Mouse (Mus musculus) forebrain, postnatal 0 days (tissue): Measurements from ENCODE around the gene Ovca2. TPM values are rescaled to one million over a fixed set of nuclear protein-coding genes. Genes with fewer than 3 reads are reported as not detected.
A peak's percentile ranks its signal among the peaks of the same experiment; 100 is the strongest.

Experiments
- ATAC-seq: fragments of 200-750 bp; cut with Nextera tagmentation; 2 replicates; pipeline ENCODE4 v1.8.0; 2017; ENCODE audit warnings: mild to moderate bottlenecking, moderate library complexity
- DNase-seq: peaks from one replicate; pipeline ENCODE4 v3.0.0-alpha.2; 2015
- H3K27ac ChIP-seq: fragments of 300-500 bp; sonication (generic); 2 replicates; pipeline ENCODE4 v1.5.1; 2014; ENCODE audit warnings: low read depth, mild to moderate bottlenecking, antibody characterized with exemption, low read length, moderate library complexity, mixed read lengths
- H3K27me3 ChIP-seq: fragments of 300-500 bp; sonication (generic); 2 replicates; pipeline ENCODE4 v1.6.1; 2014; ENCODE audit warnings: mild to moderate bottlenecking, low read length, mixed read lengths; ENCODE audit not compliant: insufficient read depth
- H3K36me3 ChIP-seq: fragments of 300-500 bp; sonication (generic); 2 replicates; pipeline ENCODE4 v1.6.1; 2014; ENCODE audit warnings: mild to moderate bottlenecking, moderate library complexity; ENCODE audit not compliant: insufficient read depth
- H3K4me1 ChIP-seq: fragments of 300-500 bp; sonication (generic); 2 replicates; pipeline ENCODE4 v1.6.1; 2014; ENCODE audit warnings: antibody characterized with exemption; ENCODE audit not compliant: insufficient read depth
- H3K4me2 ChIP-seq: fragments of 300-500 bp; sonication (generic); 2 replicates; pipeline ENCODE4 v1.6.1; 2014; ENCODE audit warnings: low read depth, mild to moderate bottlenecking, moderate library complexity
- H3K4me3 ChIP-seq: fragments of 300-500 bp; sonication (generic); 2 replicates; pipeline ENCODE4 v1.5.1; 2014; ENCODE audit warnings: low read depth, low read length, mixed read lengths
- H3K9ac ChIP-seq: fragments of 300-500 bp; sonication (generic); 2 replicates; pipeline ENCODE4 v1.6.1; 2014; ENCODE audit warnings: mild to moderate bottlenecking
- H3K9me3 ChIP-seq: fragments of 300-500 bp; sonication (generic); 2 replicates; pipeline ENCODE4 v1.6.1; 2016; ENCODE audit warnings: low read length
- CTCF ChIP-seq: sonication (generic); IDR thresholded peaks from 2 replicates; pipeline ENCODE4 v1.5.1; 2016; ENCODE audit warnings: antibody characterized with exemption, control low read depth, low read depth
- WGBS: fragments of 180-500 bp; shearing (Covaris S2); extraction: QIAGEN DNeasy Blood & Tissue Kit; methylation state at CpG from one replicate; pipeline ENCODE4 v1.1.7; 2014; 5-methylcytosine and 5-hydroxymethylcytosine counted together
- polyA plus RNA-seq: library from polyadenylated mRNA; unstranded; fragments of >200 nt; fragmentation: Nextera tagmentation; extraction: Ambion mirVana; gene quantifications from 2 replicates; pipeline ENCODE4 v1.2.1, GENCODE M21; 2015
- total RNA-seq: library from RNA; depleted of rRNA; stranded (reverse); fragments of >200 nt; gene quantifications from 2 replicates; pipeline ENCODE4 v1.2.3, GENCODE M21; 2014

The Ovca2 gene
- total and polyA plus RNA-seq, 2 experiments from 2014 or later, result 11.5 to 19.6 TPM

GRCm38 (mm10) chr11:75214081-75214950 is 35.7 kb upstream of the Ovca2 start:
- no peaks in the 10 kb centered on the region for H3K27me3 ChIP-seq
- TF ChIP-seq CTCF, result no peak
- ATAC-seq, result no peak

GRCm38 (mm10) chr11:75213372-75214080 is 34.9 kb upstream of the Ovca2 start:
- H3K27ac ChIP-seq, result no peak overlapping the region
- H3K9me3 ChIP-seq, result no peaks in the 10 kb centered on the region
- H3K4me3 ChIP-seq, result peak overlapping the region; percentile 25
- no peak for TF ChIP-seq CTCF
- H3K4me2 ChIP-seq, result peak overlapping the region; percentile 48
- DNase-seq (peak; percentile 38), ATAC-seq (peak; percentile 60; the same call in 1 of the 2 replicates)
- peaks cover 18% of the 10 kb centered on the region for H3K4me1 ChIP-seq
- no peaks in the 10 kb centered on the region for H3K27me3 ChIP-seq
- no peaks in the 10 kb centered on the region for H3K36me3 ChIP-seq
- H3K9ac ChIP-seq, result peak overlapping the region; percentile 37; the same call in 1 of the 2 replicates
- WGBS, result 3% methylated on average over 32 of the region's 35 CpGs

More at GRCm38 (mm10) chr11:75214081-75214950, 35.7 kb upstream of the Ovca2 start:
- Histone ChIP-seq H3K4me3 (peak overlapping the region; percentile 25), H3K9me3 (no peaks in the 10 kb centered on the region), H3K27ac (no peak overlapping the region), H3K9ac (peak overlapping the region; percentile 37; the same call in 1 of the 2 replicates), H3K36me3 (no peaks in the 10 kb centered on the region), H3K4me1 (peaks cover 18% of the 10 kb centered on the region), H3K4me2 (peak overlapping the region; percentile 48)
- no peak for DNase-seq
- WGBS, result 26% methylated on average over 12 of the region's 13 CpGs

- TF ChIP-seq CTCF, result no peak
- Histone ChIP-seq H3K4me3 (no peak overlapping the region), H3K9ac (no peak overlapping the region), H3K36me3 (no peaks in the 10 kb centered on the region), H3K27ac (no peak overlapping the region), H3K9me3 (no peaks in the 10 kb centered on the region), H3K4me1 (peaks cover 18% of the 10 kb centered on the region), H3K27me3 (no peaks in the 10 kb centered on the region), H3K4me2 (no peak overlapping the region)
- DNase-seq, result no peak
- ATAC-seq, result no peak
- WGBS, result 42% methylated on average over 3 of the region's 3 CpGs
These were observed 34.2 kb upstream of the Ovca2 start for GRCm38 (mm10) chr11:75212876-75213275.

- peak; percentile 62 for ATAC-seq
- no peaks in the 10 kb centered on the region for H3K27me3 ChIP-seq
- peak; percentile 56 for DNase-seq
- H3K9me3 ChIP-seq, result no peaks in the 10 kb centered on the region
- H3K4me2 ChIP-seq, result no peak overlapping the region
- no peak overlapping the region for H3K9ac ChIP-seq
- peak overlapping the region; percentile 45; the same call in 1 of the 2 replicates for H3K27ac ChIP-seq
- no peak overlapping the region for H3K4me3 ChIP-seq
- H3K4me1 ChIP-seq, result peaks cover 18% of the 10 kb centered on the region
- TF ChIP-seq CTCF, result no peak
- 41% methylated on average over 8 of the region's 8 CpGs for WGBS
- H3K36me3 ChIP-seq, result no peaks in the 10 kb centered on the region
These were observed 33.5 kb upstream of the Ovca2 start for GRCm38 (mm10) chr11:75212031-75212667.

- Histone ChIP-seq H3K4me3 (no peak overlapping the region), H3K27ac (no peak overlapping the region), H3K9me3 (no peaks in the 10 kb centered on the region), H3K4me2 (no peak overlapping the region), H3K36me3 (no peaks in the 10 kb centered on the region), H3K9ac (no peak overlapping the region), H3K27me3 (no peaks in the 10 kb centered on the region), H3K4me1 (peaks cover 18% of the 10 kb centered on the region)
- no peak for ATAC-seq
- no peak for TF ChIP-seq CTCF
- no peak for DNase-seq
- WGBS, result 47% methylated on average over 6 of the region's 6 CpGs
These were observed 32.1 kb upstream of the Ovca2 start for GRCm38 (mm10) chr11:75210755-75211154.

GRCm38 (mm10) chr11:75210093-75210492 is 31.5 kb upstream of the Ovca2 start:
- H3K4me2 ChIP-seq, result no peak overlapping the region
- H3K9ac ChIP-seq, result no peak overlapping the region
- no peak overlapping the region for H3K27ac ChIP-seq
- TF ChIP-seq CTCF, result no peak
- H3K36me3 ChIP-seq, result no peaks in the 10 kb centered on the region
- H3K27me3 ChIP-seq, result no peaks in the 10 kb centered on the region
- ATAC-seq (no peak), DNase-seq (no peak)
- no peak overlapping the region for H3K4me3 ChIP-seq
- WGBS, result 68% methylated on average over 4 of the region's 4 CpGs
- H3K9me3 ChIP-seq, result no peaks in the 10 kb centered on the region
- peaks cover 18% of the 10 kb centered on the region for H3K4me1 ChIP-seq
